Mouse (Mus musculus): Measurements from ENCODE around the gene Cyb561d1. TPM values are rescaled to one million over a fixed set of nuclear protein-coding genes. Genes with fewer than 3 reads are reported as not detected.

Cyb561d1 gene
- polyA plus RNA-seq, 1 experiment from 2014 or later, result 2.1 TPM

GRCm38 (mm10) chr3:108197066-108197497, 3.9 kb downstream of the Cyb561d1 start:
- peak; percentile 71 for DNase-seq (ENCODE audit: low spot score)
- Histone ChIP-seq H3K36me3 (peaks cover 22% of the 10 kb centered on the region), H3K4me1 (peaks cover 63% of the 10 kb centered on the region), H3K9me3 (replicated peaks) (no peaks in the 10 kb centered on the region), H3K4me3 (peak overlapping the region; percentile 25), H3K27ac (peak overlapping the region; percentile 67), H3K27me3 (ENCODE audit: low read depth, poor library complexity, severe bottlenecking) (no peaks in the 10 kb centered on the region)
- WGBS, result 13% methylated on average over 14 of the region's 14 CpGs

DNA sequence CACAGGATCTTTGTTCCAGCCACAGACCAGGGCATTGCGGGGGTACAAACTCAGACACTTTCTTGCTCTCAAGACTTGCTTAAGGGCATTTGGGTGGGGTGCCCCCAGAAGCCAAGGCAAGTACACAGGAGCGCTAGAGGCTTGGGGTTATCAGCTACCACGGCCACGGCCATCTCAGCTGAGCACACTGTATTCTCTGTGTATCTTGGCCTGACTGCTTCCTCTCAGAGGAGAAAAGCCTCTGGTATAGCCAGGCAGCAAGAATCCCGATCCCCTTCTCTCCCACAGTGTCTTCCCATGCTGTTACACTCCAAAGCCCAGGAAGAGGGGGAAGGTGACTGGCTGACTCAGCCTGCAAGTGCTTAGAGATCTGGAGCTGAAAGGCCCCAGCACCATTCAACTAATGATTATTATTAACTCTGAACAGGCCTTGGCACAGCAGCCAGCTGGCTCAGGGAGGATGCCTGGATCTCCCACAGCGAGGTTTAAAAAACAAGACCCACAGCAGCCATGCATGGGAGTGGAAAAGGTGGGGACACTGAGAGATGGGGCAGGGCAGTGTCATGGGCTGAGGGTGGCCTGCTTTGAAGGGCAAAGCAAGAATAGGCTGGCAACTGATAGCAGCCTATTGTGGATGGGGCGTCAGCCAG, 4.9 kb downstream of the Cyb561d1 start:
- 81% methylated on average over 7 of the region's 7 CpGs for WGBS
- Histone ChIP-seq H3K27me3 (ENCODE audit: low read depth, poor library complexity, severe bottlenecking) (no peaks in the 10 kb centered on the region), H3K4me1 (peaks cover 55% of the 10 kb centered on the region), H3K4me3 (no peak overlapping the region), H3K27ac (peak overlapping the region; percentile 65), H3K9me3 (replicated peaks) (no peaks in the 10 kb centered on the region), H3K36me3 (peaks cover 16% of the 10 kb centered on the region)
- DNase-seq (ENCODE audit: low spot score), result no peak

- Histone ChIP-seq H3K36me3 (peaks cover 16% of the 10 kb centered on the region), H3K4me1 (peaks cover 48% of the 10 kb centered on the region), H3K27me3 (ENCODE audit: low read depth, poor library complexity, severe bottlenecking) (no peaks in the 10 kb centered on the region)
These were observed 5.7 kb downstream of the Cyb561d1 start for GRCm38 (mm10) chr3:108195287-108195686.

DNA sequence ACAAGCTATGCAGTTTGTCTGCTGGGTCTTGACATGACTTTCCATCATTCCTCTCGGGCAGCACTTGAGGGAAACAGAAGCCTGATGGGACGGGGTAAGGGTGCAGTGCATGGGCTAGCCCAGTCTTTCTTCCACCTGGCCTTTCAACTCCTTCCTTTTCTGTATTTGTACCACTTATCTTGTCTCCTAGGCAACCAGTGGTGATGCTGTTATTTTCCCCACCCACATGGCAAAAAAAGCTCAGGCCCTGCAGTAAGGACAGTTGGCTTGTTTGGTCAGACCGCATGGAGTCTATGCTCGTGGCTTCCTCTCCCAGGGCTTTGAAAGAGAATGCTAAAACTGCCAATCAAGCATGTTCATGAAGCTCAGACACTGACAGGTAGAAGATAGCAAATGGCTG, 7.3 kb downstream of the Cyb561d1 start:
- Histone ChIP-seq H3K27ac (no peak overlapping the region; the same call in 1 of the 2 replicates), H3K4me1 (peaks cover 52% of the 10 kb centered on the region), H3K27me3 (ENCODE audit: low read depth, poor library complexity, severe bottlenecking) (0 out of 2 replicates have a peak, but pooled peaks cover under 1% of the 10 kb centered on the region), H3K4me3 (no peak overlapping the region), H3K9me3 (replicated peaks) (no peaks in the 10 kb centered on the region), H3K36me3 (peaks cover 7% of the 10 kb centered on the region)
- no peak for DNase-seq (ENCODE audit: low spot score)
- 73% methylated on average over 4 of the region's 4 CpGs for WGBS

More at GRCm38 (mm10) chr3:108195287-108195686, 5.7 kb downstream of the Cyb561d1 start:
- 85% methylated on average over 4 of the region's 4 CpGs for WGBS
- no peak overlapping the region for H3K4me3 ChIP-seq
- no peak overlapping the region; the same call in 1 of the 2 replicates for H3K27ac ChIP-seq
- no peak for DNase-seq (ENCODE audit: low spot score)
- no peaks in the 10 kb centered on the region for H3K9me3 ChIP-seq (replicated peaks)

DNA sequence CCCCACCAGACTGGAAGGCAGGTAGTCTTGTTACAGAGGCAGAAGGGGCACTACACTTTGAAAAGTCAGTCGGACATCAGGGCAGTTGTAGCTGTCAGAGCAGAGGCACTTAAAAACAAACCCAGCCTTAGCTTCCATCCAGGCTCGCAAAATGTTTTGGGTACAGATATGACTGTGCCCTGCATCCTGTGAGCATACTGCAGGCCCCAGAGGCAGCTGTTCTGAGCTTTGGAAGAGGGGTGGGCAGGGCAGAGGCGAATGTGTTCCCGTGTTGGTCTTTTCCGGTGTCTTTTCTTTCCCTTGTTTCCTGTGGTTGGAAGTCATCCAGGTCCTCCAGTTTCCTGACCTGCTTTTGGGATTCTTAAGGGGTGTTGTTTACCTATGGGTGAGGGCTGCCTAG, 11.1 kb downstream of the Cyb561d1 start:
- Histone ChIP-seq H3K4me3 (no peak overlapping the region), H3K27me3 (ENCODE audit: low read depth, poor library complexity, severe bottlenecking) (peaks cover 30% of the 10 kb centered on the region), H3K36me3 (0 out of 2 replicates have a peak, but pooled peaks cover 9% of the 10 kb centered on the region), H3K4me1 (peaks cover 43% of the 10 kb centered on the region), H3K27ac (no peak overlapping the region), H3K9me3 (replicated peaks) (no peaks in the 10 kb centered on the region)
- whole genome bisulfite sequencing, result 69% methylated on average over 5 of the region's 5 CpGs
- DNase-seq (ENCODE audit: low spot score), result no peak

DNA sequence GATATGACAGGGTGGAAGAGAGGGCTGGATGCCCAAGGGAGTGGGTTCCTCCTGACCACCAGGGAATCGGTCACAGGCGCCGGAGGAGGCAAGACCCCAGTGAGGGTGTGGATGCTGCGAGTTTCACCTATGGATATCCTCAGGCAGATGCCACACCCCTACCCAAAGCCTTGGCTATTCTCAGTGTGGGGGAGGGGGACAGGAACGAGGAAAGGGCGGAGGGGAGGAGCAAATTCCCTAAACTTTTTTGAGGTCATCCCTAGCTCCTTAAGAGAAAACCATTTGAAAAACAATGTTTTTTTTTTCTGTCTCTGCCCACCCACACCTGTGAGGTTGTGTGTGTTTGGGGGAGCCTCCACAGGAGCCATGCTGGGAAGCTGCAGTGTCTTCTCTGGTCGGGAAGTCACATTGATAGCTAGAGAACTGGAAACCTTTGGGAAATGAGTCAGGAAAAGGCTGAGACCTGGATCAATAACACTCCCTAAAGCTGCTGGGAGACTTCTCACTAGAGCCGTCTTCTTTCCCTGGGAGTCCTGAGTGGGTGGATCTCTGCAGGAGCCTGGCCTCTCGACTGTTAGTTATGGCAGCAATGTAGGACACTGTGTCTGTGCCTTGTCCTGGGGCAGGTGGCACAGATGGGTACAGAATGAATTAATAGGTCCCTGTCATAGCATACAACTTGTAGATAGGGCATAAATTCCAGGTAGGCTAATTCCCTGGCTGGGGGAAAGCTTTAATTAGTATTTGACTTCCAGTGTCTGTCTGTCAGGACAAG, 12.1 kb downstream of the Cyb561d1 start:
- H3K36me3 ChIP-seq, result 0 out of 2 replicates have a peak, but pooled peaks cover 9% of the 10 kb centered on the region
- no peaks in the 10 kb centered on the region for H3K9me3 ChIP-seq (replicated peaks)
- WGBS, result 66% methylated on average over 9 of the region's 9 CpGs
- no peak for DNase-seq (ENCODE audit: low spot score)
- no peak overlapping the region for H3K27ac ChIP-seq
- H3K4me1 ChIP-seq, result peaks cover 40% of the 10 kb centered on the region
- H3K4me3 ChIP-seq, result no peak overlapping the region
- peaks cover 34% of the 10 kb centered on the region for H3K27me3 ChIP-seq (ENCODE audit: low read depth, poor library complexity, severe bottlenecking)

GRCm38 (mm10) chr3:108187111-108187795, 13.8 kb downstream of the Cyb561d1 start:
- Histone ChIP-seq H3K27ac (no peak overlapping the region), H3K9me3 (replicated peaks) (no peaks in the 10 kb centered on the region), H3K4me1 (peaks cover 31% of the 10 kb centered on the region), H3K36me3 (0 out of 2 replicates have a peak, but pooled peaks cover 9% of the 10 kb centered on the region), H3K27me3 (ENCODE audit: low read depth, poor library complexity, severe bottlenecking) (peaks cover 34% of the 10 kb centered on the region), H3K4me3 (peak overlapping the region; percentile 65; the same call in 1 of the 2 replicates)
- 65% methylated on average over 20 of the region's 20 CpGs for whole genome bisulfite sequencing
- no peak for DNase-seq (ENCODE audit: low spot score)

GRCm38 (mm10) chr3:108186098-108187047, 14.6 kb downstream of the Cyb561d1 start, which contains the start of gene Amigo1:
TSS of gene Amigo1 (plus strand) at chr3:108186335.
- Histone ChIP-seq H3K27ac (peak within 1 kb of the TSS; percentile 84), H3K36me3 (0 out of 2 replicates have a peak, but pooled peaks cover 9% of the 10 kb centered on the region), H3K9me3 (replicated peaks) (no peaks in the 10 kb centered on the region), H3K4me3 (peak within 1 kb of the TSS; percentile 65), H3K27me3 (ENCODE audit: low read depth, poor library complexity, severe bottlenecking) (peaks cover 34% of the 10 kb centered on the region), H3K4me1 (peaks cover 31% of the 10 kb centered on the region)
- DNase-seq (ENCODE audit: low spot score), result peak; percentile 73
- 5% methylated on average over 97 of the region's 100 CpGs for WGBS

GRCm38 (mm10) chr3:108185460-108186097, 15.4 kb downstream of the Cyb561d1 start:
- Histone ChIP-seq H3K4me1 (peaks cover 33% of the 10 kb centered on the region), H3K4me3 (peak overlapping the region; percentile 65), H3K27ac (peak overlapping the region; percentile 84; the same call in 1 of the 2 replicates), H3K36me3 (0 out of 2 replicates have a peak, but pooled peaks cover 9% of the 10 kb centered on the region), H3K27me3 (ENCODE audit: low read depth, poor library complexity, severe bottlenecking) (peaks cover 34% of the 10 kb centered on the region), H3K9me3 (replicated peaks) (no peaks in the 10 kb centered on the region)
- DNase-seq (ENCODE audit: low spot score), result no peak
- WGBS, result 3% methylated on average over 16 of the region's 16 CpGs

DNA sequence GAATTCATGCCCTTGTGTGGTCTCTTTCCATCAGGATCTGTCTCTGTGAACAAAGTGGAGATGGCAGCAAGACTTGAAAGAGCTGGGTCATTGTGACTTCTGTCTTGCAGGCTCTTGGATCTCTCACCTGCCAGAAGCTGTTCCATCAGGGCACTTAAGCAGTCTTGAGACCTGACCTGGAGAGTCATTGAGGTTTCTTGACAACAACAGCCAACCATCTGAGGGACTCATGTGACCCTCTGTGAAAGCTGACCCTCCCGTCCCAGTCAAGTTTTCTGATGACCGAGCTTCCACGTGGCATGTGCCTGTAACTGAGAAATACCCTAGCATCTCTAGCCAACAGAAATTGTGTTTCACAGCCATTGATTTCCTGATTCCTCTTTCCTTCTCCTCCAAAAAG, 16.3 kb downstream of the Cyb561d1 start:
- no peak overlapping the region for H3K27ac ChIP-seq
- no peak for DNase-seq (ENCODE audit: low spot score)
- H3K4me3 ChIP-seq, result no peak overlapping the region
- peaks cover 34% of the 10 kb centered on the region for H3K27me3 ChIP-seq (ENCODE audit: low read depth, poor library complexity, severe bottlenecking)
- 65% methylated on average over 3 of the region's 3 CpGs for WGBS
- H3K36me3 ChIP-seq, result 0 out of 2 replicates have a peak, but pooled peaks cover 9% of the 10 kb centered on the region
- H3K9me3 ChIP-seq (replicated peaks), result no peaks in the 10 kb centered on the region
- H3K4me1 ChIP-seq, result peaks cover 29% of the 10 kb centered on the region

GRCm38 (mm10) chr3:108180514-108180913, 20.5 kb downstream of the Cyb561d1 start:
- Histone ChIP-seq H3K4me1 (peaks cover 16% of the 10 kb centered on the region), H3K4me3 (no peak overlapping the region), H3K27ac (no peak overlapping the region), H3K9me3 (replicated peaks) (no peaks in the 10 kb centered on the region), H3K27me3 (ENCODE audit: low read depth, poor library complexity, severe bottlenecking) (peaks cover 10% of the 10 kb centered on the region), H3K36me3 (no peaks in the 10 kb centered on the region)
- 42% methylated on average over 2 of the region's 2 CpGs for WGBS
- DNase-seq (ENCODE audit: low spot score), result no peak

Data from limb, embryonic 10.5 days (tissue).